Mouse (Mus musculus) naive thymus-derived CD4-positive, alpha-beta T cell, adult 2 months (primary cell): ENCODE data around the gene Odf3l2.
A peak's percentile ranks its signal among the peaks of the same experiment; 100 is the strongest.

Source experiments
- DNase-seq: peaks from one replicate; pipeline ENCODE4 v3.0.0-alpha.2; 2011; ENCODE audit warnings: low read depth

Odf3l2 gene

GRCm38 (mm10) chr10:79645711-79646110 lies at the start of gene Odf3l2:
TSS of gene Odf3l2 (minus strand) at chr10:79645738.
- DNase-seq: no peak

GRCm38 (mm10) chr10:79694379-79694655 lies 48.8 kb upstream of the Odf3l2 start:
- DNase-seq: no peak

- DNase-seq: no peak
Measured at GRCm38 (mm10) chr10:79693580-79694378, 48.2 kb upstream of the Odf3l2 start.

DNA sequence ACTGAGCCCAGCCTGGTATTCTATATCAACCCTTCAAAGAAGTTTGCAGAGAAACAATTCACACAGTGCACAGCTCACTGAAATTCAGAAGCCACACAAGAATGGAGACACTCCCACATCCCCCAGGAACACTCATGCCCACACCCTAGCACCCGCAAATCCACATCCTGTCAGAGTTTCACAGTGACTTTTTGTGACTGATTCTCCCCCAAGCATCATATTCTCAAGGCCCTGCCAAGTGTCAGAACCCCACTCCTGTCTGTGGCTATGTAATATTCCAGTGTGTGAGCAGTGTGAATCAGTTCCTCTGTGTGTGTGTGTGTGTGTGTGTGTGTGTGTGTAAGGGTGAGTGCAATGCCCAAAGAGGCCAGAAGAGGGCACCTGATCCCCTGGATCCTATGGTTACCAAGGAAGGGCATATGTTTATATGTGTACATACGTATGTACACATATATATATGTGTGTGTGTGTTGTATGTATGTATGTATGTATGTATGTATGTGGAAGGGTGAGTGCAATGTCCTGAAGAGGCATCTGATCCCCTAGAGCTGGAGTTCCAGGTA lies 46.5 kb upstream of the Odf3l2 start:
- peak; percentile 42 for DNase-seq

DNA sequence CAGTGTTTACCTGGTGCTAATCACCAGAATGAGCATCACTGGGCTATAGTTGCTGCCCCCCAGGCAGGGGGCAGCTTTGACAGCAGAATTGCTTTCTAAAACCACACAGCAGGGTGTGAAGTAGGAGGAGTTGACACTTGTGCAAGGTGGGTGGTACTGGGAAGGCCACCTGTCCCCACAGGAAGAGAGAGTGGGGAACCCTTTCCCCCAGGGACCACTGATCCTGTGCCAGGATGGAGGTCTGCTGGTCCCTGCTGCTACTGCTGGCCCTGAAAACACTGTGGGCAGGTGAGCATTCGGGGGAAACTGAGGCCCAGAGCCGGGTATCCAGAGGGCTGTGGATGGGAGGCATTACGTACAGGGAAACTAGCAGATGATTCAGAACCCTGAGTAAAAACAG lies 43.6 kb upstream of the Odf3l2 start:
- no peak for DNase-seq

DNA sequence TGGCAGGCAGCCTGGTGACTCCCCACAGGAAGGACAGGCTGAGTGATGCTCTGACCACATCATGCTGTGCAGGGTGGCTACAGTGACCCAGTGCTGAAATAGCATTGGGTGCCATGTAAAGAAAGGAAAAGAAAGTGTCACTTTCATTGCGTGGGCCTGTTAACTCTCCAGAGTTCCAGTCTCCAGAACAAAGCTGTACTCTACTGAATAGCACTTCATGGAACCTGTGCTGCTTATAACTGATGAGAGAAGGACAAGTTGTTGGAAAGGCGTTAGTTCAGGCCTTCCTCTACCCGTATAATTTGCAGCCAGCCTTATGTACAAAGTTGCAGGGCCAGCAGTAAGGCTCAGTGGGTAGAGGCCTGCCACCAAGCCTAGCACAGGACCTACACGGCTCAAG lies 43.2 kb upstream of the Odf3l2 start, which contains the start of gene Gzmm:
Gene Gzmm (plus strand): TSS at position 301 of the 400 bp plus-strand sequence.
- DNase-seq: no peak

DNA sequence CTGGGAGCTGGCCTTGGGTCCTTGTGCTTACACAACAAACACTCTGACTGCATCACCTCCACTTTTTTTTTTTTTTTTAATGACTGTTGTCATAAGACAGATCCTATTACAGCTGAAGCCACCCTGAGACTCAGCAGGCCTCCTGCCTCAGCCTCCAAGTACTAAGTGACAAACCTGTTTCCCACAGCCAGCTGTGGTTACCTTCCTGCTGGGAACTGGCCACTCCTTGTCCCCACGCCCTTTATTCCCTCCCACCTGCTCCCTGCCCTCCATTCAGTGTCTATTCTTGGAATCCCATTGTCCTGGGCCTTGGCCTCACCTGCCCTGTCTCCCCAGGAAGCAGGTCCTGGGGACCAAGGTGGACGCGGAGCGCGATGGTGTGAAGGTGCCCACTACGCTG lies 42.0 kb upstream of the Odf3l2 start:
- DNase-seq: no peak

DNA sequence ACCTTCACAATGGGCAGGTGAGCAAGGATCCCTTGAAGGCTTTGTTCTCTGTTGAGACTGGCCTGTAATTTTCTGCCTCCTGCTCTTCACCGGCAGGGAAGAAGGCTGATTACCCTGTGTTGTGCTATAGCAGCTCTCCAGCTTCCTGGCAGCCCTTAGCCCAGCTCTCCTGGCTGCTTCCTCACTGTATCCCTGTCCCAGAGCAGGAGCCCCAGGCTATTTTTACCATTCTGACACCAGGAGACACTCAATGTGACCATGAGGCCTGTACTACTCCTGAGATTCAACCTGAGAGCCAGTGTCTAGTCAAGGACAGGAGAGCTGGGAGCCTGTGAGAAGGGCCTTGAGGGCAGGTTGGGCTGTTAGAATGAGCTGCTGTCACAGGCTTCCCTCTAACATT lies 41.2 kb upstream of the Odf3l2 start:
- DNase-seq: no peak

- DNase-seq: no peak
Measured at GRCm38 (mm10) chr10:79686219-79686618, 40.7 kb upstream of the Odf3l2 start.

GRCm38 (mm10) chr10:79684770-79685600 lies 39.4 kb upstream of the Odf3l2 start:
- no peak for DNase-seq

GRCm38 (mm10) chr10:79683726-79684640 lies 38.4 kb upstream of the Odf3l2 start:
- no peak for DNase-seq

DNA sequence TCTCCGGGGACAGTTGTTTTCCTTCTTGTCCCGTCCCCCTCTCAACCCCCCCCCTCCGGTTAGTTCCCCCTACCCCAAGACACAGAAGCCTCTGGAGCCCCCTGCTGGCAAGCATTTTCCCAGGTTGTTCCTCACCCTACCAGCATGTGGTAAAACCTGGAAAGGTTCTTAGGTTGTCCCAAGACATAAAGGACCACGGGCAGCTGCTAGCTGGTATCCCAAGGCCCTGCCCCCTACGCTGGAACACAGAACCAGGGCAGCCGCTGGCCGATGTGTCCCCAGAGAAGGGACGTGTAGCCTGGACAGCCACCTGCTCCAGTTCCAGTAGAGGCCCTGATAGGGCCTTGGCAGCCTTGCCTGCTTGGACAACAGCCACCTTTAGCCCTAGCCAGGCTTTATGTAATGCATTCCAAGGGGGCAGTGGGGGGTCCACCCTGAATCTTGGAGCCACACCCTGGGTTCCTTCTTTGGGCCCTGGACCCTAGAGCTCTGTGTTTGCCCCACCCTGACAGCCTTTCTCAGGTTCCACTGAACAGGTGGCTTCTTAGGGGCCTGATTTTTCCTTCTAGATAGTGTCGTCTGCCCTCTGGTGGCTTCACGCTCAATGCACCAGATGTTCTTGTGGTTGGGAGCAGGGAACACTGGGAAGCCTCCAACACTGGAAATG lies 37.5 kb upstream of the Odf3l2 start:
- peak; percentile 35 for DNase-seq

DNA sequence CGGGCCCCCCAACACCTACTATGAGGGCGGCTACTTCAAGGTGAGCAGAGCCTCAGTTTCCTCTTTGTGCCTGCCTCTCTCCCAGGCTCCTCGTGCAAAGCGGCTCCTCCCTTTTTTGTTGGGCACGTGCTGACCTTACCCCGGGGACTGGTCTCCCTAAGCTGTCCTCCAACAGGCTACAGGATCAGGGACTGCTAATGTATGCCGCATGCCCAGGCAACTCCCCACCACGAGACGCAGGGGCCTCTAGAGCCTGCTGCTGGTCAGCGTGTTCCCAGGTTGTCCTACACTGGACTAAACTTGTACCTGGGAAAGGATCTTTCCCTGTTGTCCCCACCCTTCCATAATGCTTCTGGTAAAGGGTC lies 37.0 kb upstream of the Odf3l2 start:
- DNase-seq: peak; percentile 68

- peak; percentile 99 for DNase-seq
Measured at GRCm38 (mm10) chr10:79681591-79682245, 36.2 kb upstream of the Odf3l2 start, which contains the start of gene Cdc34. TSS of gene Cdc34 (plus strand) at chr10:79682195.

- peak; percentile 26 for DNase-seq
Measured at GRCm38 (mm10) chr10:79680606-79681495, 35.3 kb upstream of the Odf3l2 start.

GRCm38 (mm10) chr10:79675346-79676035 lies 30.0 kb upstream of the Odf3l2 start:
- no peak for DNase-seq

DNA sequence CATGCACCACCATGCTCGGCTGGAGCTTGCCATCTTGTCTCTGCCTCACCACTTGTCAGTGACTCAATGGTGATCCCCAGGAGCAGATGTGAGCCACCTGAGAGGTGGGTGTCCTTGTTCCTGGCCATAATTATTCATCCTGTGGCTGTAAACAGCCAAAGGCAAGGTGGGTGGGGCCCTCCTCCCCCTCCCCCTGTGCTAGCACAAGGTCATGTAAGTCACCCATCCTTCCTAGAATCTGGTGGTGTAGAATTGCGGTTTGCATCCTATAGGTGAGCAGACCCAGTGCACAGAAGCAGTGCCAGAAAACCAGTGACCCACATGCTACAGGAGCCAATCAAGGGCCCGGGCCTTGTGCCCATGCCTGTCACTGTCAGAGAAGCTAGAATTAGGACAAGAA lies 27.5 kb upstream of the Odf3l2 start:
- DNase-seq: no peak

DNA sequence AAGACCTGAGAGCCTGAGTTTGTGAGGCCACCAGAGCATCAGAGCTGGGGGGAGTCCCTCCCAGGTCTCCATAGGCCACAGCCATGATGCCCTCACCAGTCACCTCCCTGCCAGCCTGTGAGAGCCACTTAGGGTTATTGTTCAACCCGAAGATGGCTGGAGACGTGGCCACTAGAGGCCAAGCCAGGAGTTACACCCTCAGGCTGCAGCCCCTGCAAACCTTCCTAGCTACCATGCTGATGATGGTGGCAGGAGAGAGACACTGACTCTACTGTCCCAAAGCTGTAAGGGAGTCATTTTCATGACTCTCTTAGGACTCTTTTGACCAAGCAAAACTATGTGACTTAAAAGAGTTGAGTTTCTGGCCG lies 26.5 kb upstream of the Odf3l2 start:
- DNase-seq: no peak

- no peak for DNase-seq
Measured at GRCm38 (mm10) chr10:79671396-79672087, 26.0 kb upstream of the Odf3l2 start.
